Mouse (Mus musculus): ENCODE results near the gene Fbxo36.

The Fbxo36 gene

DNA sequence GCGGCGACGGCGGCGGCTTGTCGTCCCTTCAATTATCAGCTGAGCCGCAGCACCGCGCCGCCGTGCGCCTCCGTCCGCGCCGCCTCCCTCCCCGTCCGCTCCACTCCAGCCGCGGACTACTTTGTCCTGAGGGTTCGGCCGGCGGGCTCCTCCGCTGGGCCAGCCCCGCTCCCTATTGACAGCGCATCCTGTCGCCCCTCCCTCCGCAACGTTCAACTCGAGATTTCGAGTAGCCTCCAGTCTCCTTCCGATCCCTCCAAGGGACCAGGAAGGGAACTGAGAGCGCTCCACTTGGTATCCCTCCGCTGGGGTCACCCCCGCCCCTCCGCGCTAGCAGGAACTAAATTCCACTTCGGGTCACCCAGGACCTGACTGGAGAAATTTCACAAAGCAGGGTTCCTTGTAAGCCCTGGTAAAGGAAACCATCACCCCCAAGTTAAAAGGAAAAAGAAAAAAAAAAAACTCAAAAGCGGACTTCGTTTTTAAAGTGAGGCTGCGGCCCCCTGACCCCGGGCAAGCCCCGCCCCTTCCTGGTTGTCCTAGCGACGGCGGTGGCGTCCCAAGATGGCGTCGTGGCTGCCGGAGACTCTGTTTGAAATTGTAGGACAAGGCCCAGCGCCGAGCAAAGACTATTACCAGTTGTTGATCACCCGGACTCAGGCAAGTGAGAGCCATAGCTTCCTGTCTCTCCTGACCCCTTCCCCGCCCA is at the start of gene Fbxo36:
Gene Fbxo36 (plus strand): TSS at position 533 of the 709 bp plus-strand sequence.
- peak; percentile 95 for DNase-seq

DNA sequence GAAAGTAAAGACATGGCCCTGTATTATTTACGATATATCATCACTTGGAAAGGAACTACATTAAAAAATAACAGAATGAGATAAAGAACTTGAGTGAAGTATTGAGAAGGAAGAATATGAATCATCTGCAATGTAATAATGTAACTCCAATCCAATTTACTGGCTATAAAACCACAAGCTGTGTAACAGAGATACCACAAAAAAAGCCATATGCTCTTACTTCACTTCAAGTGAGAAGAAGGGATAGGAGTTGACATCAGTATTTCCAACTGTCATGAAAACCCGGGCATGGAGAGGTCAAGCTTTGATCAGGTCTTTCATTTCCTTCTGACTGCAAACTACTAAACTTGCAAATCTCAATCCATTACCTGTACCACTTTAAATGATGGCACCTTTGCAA is 48.2 kb upstream of the Fbxo36 start:
- no peak for DNase-seq

DNA sequence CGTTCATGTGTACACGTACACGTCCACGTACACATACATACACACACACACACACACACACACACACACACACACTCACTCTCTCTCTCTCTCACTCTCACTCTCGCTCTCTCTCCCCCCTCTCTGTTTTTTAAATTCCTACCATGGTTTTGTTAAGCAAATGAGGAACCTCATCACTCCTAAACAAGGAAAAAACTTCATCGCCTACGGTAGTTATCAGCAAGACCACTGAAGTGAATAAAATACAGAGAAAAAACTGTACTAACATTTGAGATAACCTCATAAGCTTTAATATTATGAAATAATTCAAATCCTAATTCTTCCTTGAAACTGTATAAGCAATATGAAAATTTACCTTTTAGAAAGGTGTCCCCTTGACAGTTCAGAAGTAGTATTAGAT is 44.3 kb upstream of the Fbxo36 start:
- DNase-seq, result no peak

DNA sequence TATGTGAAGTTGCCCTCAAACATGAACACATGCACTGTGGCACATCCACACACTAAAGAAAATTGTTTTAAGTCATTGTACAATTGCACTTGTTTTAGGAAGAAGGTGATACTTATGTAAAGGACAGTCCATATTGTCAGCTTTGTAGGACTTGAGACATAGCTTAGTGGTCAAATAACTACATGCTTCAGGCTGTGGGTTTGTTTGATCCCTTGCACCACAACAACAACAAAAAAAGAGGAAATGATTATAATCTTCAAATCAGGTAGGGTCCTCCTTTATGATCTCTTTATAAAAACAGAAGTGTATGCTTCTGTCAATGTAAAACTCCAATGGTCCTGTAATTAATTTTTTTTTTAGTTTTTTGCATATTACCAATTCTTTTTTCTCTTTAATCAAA is 40.5 kb upstream of the Fbxo36 start:
- no peak for DNase-seq

GRCm38 (mm10) chr1:84803788-84804187 is 35.9 kb upstream of the Fbxo36 start:
- DNase-seq, result no peak

DNA sequence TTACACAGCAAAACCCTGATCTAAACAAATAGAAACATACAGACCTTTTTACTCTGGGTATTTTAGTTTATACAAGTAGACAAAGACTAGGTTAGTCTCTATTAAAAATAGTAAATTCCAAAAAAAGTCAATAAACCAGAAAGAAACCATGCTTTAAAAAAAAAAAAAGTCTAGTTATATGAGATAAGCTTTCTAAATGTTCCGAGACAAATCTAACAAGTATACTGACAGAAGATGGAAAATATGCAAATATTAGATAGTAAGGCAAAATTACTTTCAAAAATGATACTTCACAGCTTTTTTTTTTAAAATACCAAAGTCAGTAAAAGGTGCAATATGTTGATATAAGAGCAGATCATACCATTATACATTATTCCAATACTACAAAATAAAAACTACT is 22.0 kb upstream of the Fbxo36 start:
- DNase-seq, result no peak

DNA sequence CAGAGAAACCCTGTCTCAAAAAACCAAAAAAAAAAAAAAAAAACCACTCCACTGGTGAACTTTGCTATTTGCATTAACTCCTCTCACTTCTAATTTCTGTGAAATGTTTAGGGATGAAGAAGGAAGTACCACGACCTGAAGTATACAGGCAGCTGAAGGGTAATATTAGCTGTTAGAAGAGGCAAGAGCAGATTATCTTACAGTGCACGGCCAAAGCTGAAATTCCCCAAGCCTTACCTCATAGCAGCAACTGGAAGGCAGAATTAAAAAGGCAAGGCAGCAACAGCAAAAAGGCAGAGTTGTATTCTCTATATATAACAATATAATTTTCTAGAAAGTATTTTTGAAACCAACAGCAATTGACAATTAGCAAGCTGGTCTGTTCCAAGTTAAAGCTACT is 14.6 kb upstream of the Fbxo36 start:
- DNase-seq, result no peak

DNA sequence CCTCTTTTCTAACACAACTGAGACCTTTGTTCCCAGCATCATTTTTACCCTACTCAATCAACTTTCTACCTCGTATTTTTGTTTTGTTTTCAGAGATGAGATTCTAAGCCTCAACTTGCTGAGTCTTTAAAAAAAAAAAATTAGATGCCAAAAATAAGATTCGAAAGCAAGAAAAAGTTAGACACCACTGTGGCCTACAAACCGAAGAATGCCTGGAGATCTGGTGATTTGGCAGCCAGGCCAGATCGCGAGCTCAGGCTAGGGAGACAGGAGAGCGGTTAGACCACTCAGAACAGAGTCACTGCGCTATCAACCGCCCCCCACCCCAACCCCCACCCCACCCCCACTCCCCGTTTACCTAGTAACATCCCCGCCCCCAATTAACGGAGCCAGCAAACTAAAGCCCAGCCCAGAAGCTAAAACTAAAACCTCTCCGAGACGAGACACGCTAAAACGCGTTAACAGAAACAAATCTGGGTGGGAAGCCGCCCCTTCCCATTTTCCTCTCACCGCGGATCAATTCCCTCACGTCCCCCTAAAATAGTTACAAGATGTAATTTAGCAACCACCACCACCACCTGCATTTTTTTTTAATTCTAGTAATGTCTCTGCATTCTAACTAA is 2.0 kb upstream of the Fbxo36 start:
- DNase-seq, result no peak

GRCm38 (mm10) chr1:84838156-84838555 is 1.5 kb upstream of the Fbxo36 start:
- DNase-seq, result no peak

DNA sequence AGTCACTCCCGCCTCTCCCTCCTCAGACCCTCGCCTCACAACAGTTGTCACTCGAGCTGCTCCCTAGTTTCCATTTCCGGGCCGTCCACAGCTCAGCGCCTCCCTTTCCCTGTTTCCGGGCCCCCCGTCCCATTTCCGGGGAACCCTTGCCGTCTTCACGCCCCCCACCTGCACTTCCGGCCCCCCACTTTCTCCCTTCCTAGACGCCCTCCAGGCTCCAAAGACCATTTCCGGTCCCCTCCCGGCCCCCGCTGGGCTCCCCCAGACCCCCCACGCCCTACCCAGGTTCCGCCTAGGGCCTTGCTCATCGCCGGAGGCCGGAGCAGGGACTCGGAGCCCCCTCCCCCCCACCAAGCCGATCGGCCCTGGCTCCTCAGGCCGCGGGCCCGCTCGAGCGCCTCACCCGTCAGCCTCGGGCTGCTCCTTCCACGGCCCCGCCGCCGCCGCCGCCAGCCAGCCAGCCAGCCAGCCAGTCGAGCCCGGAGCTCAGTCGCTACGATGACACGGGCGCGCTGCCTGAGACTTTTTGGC is 955 bp upstream of the Fbxo36 start:
- DNase-seq, result peak; percentile 63

GRCm38 (mm10) chr1:84840018-84840664 is 500 bp downstream of the Fbxo36 start, which contains the start of gene Trip12:
Gene Trip12, minus strand, starts transcription at chr1:84840516.
- no peak for DNase-seq

DNA sequence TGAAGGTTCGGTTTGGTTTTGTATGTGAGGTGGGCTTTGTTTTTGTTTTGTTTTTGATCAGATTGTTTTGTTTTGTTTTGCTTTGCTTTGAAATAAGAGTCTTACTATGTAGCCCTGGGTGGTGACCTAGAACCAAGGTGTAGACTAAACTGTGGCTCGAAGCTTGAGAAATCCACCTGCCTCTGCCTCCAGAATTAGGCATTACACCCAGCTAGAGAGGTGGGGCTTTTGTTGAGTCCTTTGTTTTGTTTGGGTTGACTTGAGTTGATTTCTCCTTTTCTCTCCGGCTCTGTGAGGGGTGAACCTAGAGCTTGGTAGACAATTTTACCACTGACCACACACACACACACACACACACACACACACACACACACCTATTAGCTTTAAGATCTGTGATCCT is 1.4 kb downstream of the Fbxo36 start:
- DNase-seq, result no peak

DNA sequence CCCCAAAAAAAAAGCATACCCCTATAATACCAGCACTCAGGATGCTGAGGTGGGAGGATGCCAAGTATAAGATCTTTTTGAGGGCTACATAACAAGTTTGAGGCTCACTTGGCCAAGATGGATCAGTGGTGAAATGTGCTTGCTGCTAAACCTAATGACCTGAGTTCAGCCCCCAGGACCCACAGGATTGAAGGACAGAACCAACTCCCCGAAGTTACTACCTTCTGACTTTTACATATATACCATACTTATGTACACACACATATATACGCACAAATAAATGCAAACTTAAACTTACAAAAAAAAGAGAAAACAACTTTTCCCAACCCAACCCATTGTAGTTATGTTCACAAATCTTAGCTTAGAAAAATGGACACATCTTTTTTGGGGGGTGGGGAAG is 3.7 kb downstream of the Fbxo36 start:
- no peak for DNase-seq

GRCm38 (mm10) chr1:84847698-84848097 is 8.1 kb downstream of the Fbxo36 start:
- DNase-seq, result no peak

DNA sequence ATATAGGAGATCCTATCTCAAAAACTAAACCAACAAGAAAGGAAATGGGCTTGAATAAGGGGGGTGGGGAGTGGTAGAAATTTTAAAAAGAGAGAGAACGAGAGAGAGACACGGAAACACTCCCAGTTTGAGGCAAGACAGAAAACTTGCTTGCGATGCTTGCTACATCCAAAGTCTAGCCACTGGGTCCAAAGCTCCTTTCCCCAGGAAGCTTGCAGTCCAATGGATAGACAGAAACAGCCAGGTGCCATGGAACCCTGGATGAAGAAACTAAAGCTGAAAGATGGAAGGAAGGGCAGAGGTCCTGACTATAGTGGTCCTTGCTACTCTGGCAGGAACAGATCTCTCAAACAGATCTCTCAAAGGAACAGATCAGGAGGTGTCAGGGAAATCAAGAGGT is 8.7 kb downstream of the Fbxo36 start:
- no peak for DNase-seq

GRCm38 (mm10) chr1:84848801-84849455 is 9.3 kb downstream of the Fbxo36 start:
- no peak for DNase-seq

- DNase-seq, result no peak
Observed at GRCm38 (mm10) chr1:84849804-84850203, 10.2 kb downstream of the Fbxo36 start.

DNA sequence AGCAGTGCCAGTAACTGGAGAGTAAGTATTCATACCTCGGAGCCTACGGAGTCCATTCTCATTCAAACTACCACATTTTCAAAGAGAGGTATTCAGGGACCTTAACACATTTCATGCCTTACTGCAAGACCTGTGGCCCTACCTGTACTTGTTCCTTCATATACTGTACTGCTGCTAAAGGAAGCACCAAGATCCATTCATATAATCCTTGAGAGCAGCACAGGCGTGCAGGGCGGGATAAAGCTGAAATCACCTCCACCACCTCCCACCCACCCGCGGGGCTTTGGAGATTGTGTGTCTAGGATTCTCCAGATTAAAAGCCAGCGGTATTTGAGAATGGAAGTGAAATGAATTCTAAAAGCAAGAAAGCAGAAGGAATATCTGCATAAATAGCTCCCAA is 10.8 kb downstream of the Fbxo36 start:
- DNase-seq, result no peak

- DNase-seq, result peak; percentile 86
Observed at GRCm38 (mm10) chr1:84851512-84852235, 12.0 kb downstream of the Fbxo36 start.

GRCm38 (mm10) chr1:84853721-84854120 is 14.1 kb downstream of the Fbxo36 start:
- DNase-seq, result no peak

DNA sequence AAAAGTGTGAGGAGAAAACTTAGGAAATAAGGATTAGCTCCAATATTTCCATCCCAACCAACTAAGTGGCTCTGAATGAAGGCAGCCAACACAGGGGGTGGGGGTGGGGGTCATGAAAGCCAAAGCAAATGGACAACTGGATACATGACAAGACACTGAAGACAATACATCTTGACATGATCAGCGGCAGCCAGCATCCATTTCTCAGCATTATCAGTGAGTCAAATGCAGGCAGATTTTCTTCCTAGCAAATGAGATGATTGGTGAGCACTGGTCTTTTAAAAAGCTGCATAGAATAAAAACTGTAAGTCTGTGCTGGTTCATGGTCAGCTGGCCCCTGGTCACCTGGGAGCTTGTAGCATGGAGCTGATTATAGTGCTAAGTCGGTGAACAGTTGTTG is 15.3 kb downstream of the Fbxo36 start:
- DNase-seq, result no peak

DNA sequence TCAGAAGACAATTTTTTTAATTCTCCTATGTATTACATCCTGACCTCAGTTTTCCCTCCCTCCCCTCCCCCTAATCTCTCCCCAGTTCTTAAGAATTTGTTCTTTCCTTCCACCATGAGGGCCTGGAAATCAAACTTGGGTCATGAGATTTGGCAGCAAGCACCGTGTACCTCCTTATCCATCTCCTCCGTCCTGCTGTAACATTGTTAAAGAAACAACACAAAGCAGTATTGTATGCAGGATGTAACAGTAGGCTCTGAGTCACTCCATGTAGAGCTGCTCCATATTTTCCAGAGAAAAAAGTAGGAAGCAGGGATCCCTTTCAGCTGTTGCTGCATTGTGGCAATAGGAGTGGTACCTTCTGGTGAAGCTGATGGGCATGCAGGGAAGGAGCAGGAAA is 16.1 kb downstream of the Fbxo36 start:
- no peak for DNase-seq

- DNase-seq, result peak; percentile 53
Observed at GRCm38 (mm10) chr1:84859597-84859996, 20.0 kb downstream of the Fbxo36 start.
